Mouse (Mus musculus) layer of hippocampus, postnatal 25 days (tissue): ENCODE data around the gene Ccdc137. TPM values are rescaled to one million over a fixed set of nuclear protein-coding genes. Genes with fewer than 3 reads are reported as not detected.

Experiments
- DNase-seq, 2 experiments: peaks; one replicate each; pipeline ENCODE4 v3.0.0; 2022; ENCODE audit warnings: mixed read lengths in 2 of 2, low spot score in 1 of 2; ENCODE audit errors: extremely low spot score in 1 of 2
- total RNA-seq, 2 experiments: library from RNA; stranded (reverse); gene quantifications; 2 replicates each; pipeline ENCODE4 v1.2.3; 2021

The Ccdc137 gene
- total RNA-seq, 2 experiments from 2014 or later, result 23.6 to 26.8 TPM

- no peak for DNase-seq
Observed at GRCm38 (mm10) chr11:120458847-120459597, 1.1 kb downstream of the Ccdc137 start.

GRCm38 (mm10) chr11:120463536-120463935 is 5.6 kb downstream of the Ccdc137 start:
- no peak for DNase-seq

- DNase-seq, result no peak
Observed at GRCm38 (mm10) chr11:120464365-120464764, 6.5 kb downstream of the Ccdc137 start.

GRCm38 (mm10) chr11:120465521-120465920 is 7.6 kb downstream of the Ccdc137 start:
- no peak for DNase-seq

- peak; percentile 81 to 86 for DNase-seq
Observed at GRCm38 (mm10) chr11:120467051-120467735, 9.3 kb downstream of the Ccdc137 start, which contains the start of gene Arl16. Arl16 (minus strand) TSS chr11:120467607.

GRCm38 (mm10) chr11:120467736-120468092 is 9.8 kb downstream of the Ccdc137 start:
- DNase-seq, result no peak

GRCm38 (mm10) chr11:120472052-120472451 is 14.1 kb downstream of the Ccdc137 start:
- no peak for DNase-seq

GRCm38 (mm10) chr11:120483448-120483934 is 25.6 kb downstream of the Ccdc137 start:
- DNase-seq, result no peak

GRCm38 (mm10) chr11:120484265-120484981 is 26.5 kb downstream of the Ccdc137 start, which contains the start of gene Mrpl12:
Mrpl12 (plus strand) TSS chr11:120484613.
- DNase-seq, result peak; percentile 81 to 83

- DNase-seq, result no peak
Observed at GRCm38 (mm10) chr11:120485251-120485650, 27.3 kb downstream of the Ccdc137 start.

- no peak for DNase-seq
Observed at GRCm38 (mm10) chr11:120488516-120488915, 30.6 kb downstream of the Ccdc137 start.

- peak in 1 of 2 experiments; percentile 39 for DNase-seq
Observed at GRCm38 (mm10) chr11:120489054-120489761, 31.3 kb downstream of the Ccdc137 start.

GRCm38 (mm10) chr11:120490291-120491046 is 32.6 kb downstream of the Ccdc137 start:
- no peak for DNase-seq

- DNase-seq, result peak; percentile 72 to 77
Observed at GRCm38 (mm10) chr11:120491317-120492023, 33.6 kb downstream of the Ccdc137 start, which contains the start of gene Slc25a10. Slc25a10 (plus strand) TSS chr11:120491840.

- DNase-seq, result peak in 1 of 2 experiments; percentile 21
Observed at GRCm38 (mm10) chr11:120492024-120492877, 34.3 kb downstream of the Ccdc137 start.

- DNase-seq, result no peak
Observed at GRCm38 (mm10) chr11:120492878-120493203, 34.9 kb downstream of the Ccdc137 start.

GRCm38 (mm10) chr11:120493351-120493750 is 35.4 kb downstream of the Ccdc137 start:
- DNase-seq, result no peak

GRCm38 (mm10) chr11:120493911-120494310 is 36.0 kb downstream of the Ccdc137 start:
- DNase-seq, result no peak
